In genomic region chr8:86765155-86765554, GRCm38 (mm10) we compare ENCODE assay signal across 19 mouse cellular contexts. TPM values are rescaled to one million over a fixed set of nuclear protein-coding genes. Genes with fewer than 3 reads are reported as not detected.
DNase-seq lines count a peak whose midpoint lies in the region; ATAC-seq lines count a peak whose summit lies in the region.
"Had no signal": no experiment of that assay in that cellular context is flagged by ENCODE, and none has a peak within 500 bp of the region (broad histone marks: within the 10 kb centered on the region; RNA-seq: fewer than 3 reads in every experiment).

No protein-coding gene starts in this region.

- ATAC-seq in megakaryocyte-erythroid progenitor cell, adult 5-6 weeks (replicated peaks; ENCODE audit: low FRiP score, low TSS enrichment, poor library complexity, severe bottlenecking): peak; percentile 92
- ATAC-seq in midbrain, embryonic 14.5 days (ENCODE audit: low FRiP score, low TSS enrichment): no peak
- ATAC-seq in neural tube, embryonic 15.5 days (ENCODE audit: low FRiP score): no peak
- ATAC-seq in forebrain, embryonic 16.5 days: no peak
- ATAC-seq: midbrain, embryonic 16.5 days; Patski had no signal

- no peaks in the 10 kb centered on the region for H3K36me3 ChIP-seq in midbrain, embryonic 14.5 days (ENCODE audit: control insufficient read depth, insufficient read depth, low read length)
- no peaks in the 10 kb centered on the region for H3K36me3 ChIP-seq in neural tube, embryonic 15.5 days
- no peaks in the 10 kb centered on the region for H3K36me3 ChIP-seq in forebrain, embryonic 16.5 days (ENCODE audit: control insufficient read depth, insufficient read depth)
- H3K36me3 ChIP-seq: forebrain, embryonic 10.5 days; neural tube, embryonic 13.5 days had no signal

- no peak overlapping the region for H3K27ac ChIP-seq in midbrain, embryonic 14.5 days (replicated peaks; ENCODE audit: low read depth, low read length)
- H3K27ac ChIP-seq in neural tube, embryonic 15.5 days (replicated peaks): no peak overlapping the region
- H3K27ac ChIP-seq in forebrain, embryonic 16.5 days (ENCODE audit: low read length): no peak overlapping the region
- H3K27ac ChIP-seq: forebrain, embryonic 10.5 days; kidney, postnatal 0 days; neural tube, embryonic 13.5 days had no signal

- no peak overlapping the region for H3K4me3 ChIP-seq in midbrain, embryonic 14.5 days (replicated peaks; ENCODE audit: low read depth, low read length)
- no peak overlapping the region for H3K4me3 ChIP-seq in neural tube, embryonic 15.5 days (replicated peaks)
- H3K4me3 ChIP-seq in forebrain, embryonic 16.5 days (replicated peaks; ENCODE audit: low read length): no peak overlapping the region
- H3K4me3 ChIP-seq: forebrain, embryonic 10.5 days; neural tube, embryonic 13.5 days had no signal

- H3K9ac ChIP-seq in midbrain, embryonic 14.5 days (replicated peaks; ENCODE audit: low read length): no peak overlapping the region
- H3K9ac ChIP-seq in neural tube, embryonic 15.5 days (replicated peaks): no peak overlapping the region
- H3K9ac ChIP-seq in forebrain, embryonic 16.5 days (replicated peaks; ENCODE audit: low read depth, low read length): no peak overlapping the region
- H3K9ac ChIP-seq: neural tube, embryonic 13.5 days had no signal

- no peaks in the 10 kb centered on the region for H3K9me3 ChIP-seq in midbrain, embryonic 14.5 days (ENCODE audit: control insufficient read depth, low read length)
- no peaks in the 10 kb centered on the region for H3K9me3 ChIP-seq in neural tube, embryonic 15.5 days (replicated peaks)
- H3K9me3 ChIP-seq in forebrain, embryonic 16.5 days (ENCODE audit: control insufficient read depth, low read length): no peaks in the 10 kb centered on the region
- H3K9me3 ChIP-seq: forebrain, embryonic 10.5 days; neural tube, embryonic 13.5 days had no signal

- H3K27me3 ChIP-seq in midbrain, embryonic 14.5 days (ENCODE audit: control insufficient read depth, insufficient read depth, low read length): no peaks in the 10 kb centered on the region
- no peaks in the 10 kb centered on the region for H3K27me3 ChIP-seq in neural tube, embryonic 15.5 days (replicated peaks)
- no peaks in the 10 kb centered on the region for H3K27me3 ChIP-seq in forebrain, embryonic 16.5 days (replicated peaks; ENCODE audit: control insufficient read depth, insufficient read depth, low read length)
- H3K27me3 ChIP-seq: CH12.LX; neural tube, embryonic 13.5 days; Patski had no signal

- H3K4me1 ChIP-seq in midbrain, embryonic 14.5 days (ENCODE audit: control insufficient read depth, insufficient read depth, low read length): no peaks in the 10 kb centered on the region
- H3K4me1 ChIP-seq in neural tube, embryonic 15.5 days: 0 out of 2 replicates have a peak, but pooled peaks cover 3% of the 10 kb centered on the region
- H3K4me1 ChIP-seq in forebrain, embryonic 16.5 days (replicated peaks; ENCODE audit: control insufficient read depth, insufficient read depth, low read length): no peaks in the 10 kb centered on the region
- H3K4me1 ChIP-seq: forebrain, embryonic 10.5 days; neural tube, embryonic 13.5 days had no signal

- no peak overlapping the region for H3K4me2 ChIP-seq in midbrain, embryonic 14.5 days (ENCODE audit: low read length)
- no peak overlapping the region for H3K4me2 ChIP-seq in neural tube, embryonic 15.5 days
- no peak overlapping the region for H3K4me2 ChIP-seq in forebrain, embryonic 16.5 days (ENCODE audit: low read length)
- H3K4me2 ChIP-seq: neural tube, embryonic 13.5 days had no signal

- DNase-seq in B cell, adult 2 months: peak; percentile 61 to 64
- DNase-seq in ZHBTc4 (ENCODE audit: low read depth, low spot score) (peak; percentile 66), liver (peak; percentile 79)
- DNase-seq in cerebellum, postnatal 4 days (ENCODE audit: low spot score in 2 of 2): no peak
- DNase-seq in midbrain, embryonic 14.5 days: no peak
- DNase-seq: adrenal gland, adult 2 months; cerebellum, postnatal 10 days; heart, postnatal 36 days; lung, adult 18-20 months; lung, postnatal 4 days had no signal

- WGBS in midbrain, embryonic 14.5 days: 91% methylated on average over 10 of the region's 10 CpGs
- 92% methylated on average over 10 of the region's 10 CpGs for WGBS in neural tube, embryonic 15.5 days
- 91% methylated on average over 10 of the region's 10 CpGs for WGBS in forebrain, embryonic 16.5 days

RNA-seq across cellular contexts. Expression of gene Siah1a, which starts 19.4 kb away (rescaled TPM):
- total RNA-seq in megakaryocyte-erythroid progenitor cell, adult 5-6 weeks (2014; fragmentation: Nextera tagmentation): 17.6 and 20.8 TPM in 2 replicates
- total RNA-seq in megakaryocyte-erythroid progenitor cell, adult 5-6 weeks (2017): 24.7 and 32.5 TPM in 2 replicates
- polyA plus RNA-seq in midbrain, embryonic 14.5 days (2014; fragmentation: Nextera tagmentation; extraction: Ambion mirVana): 105 and 107 TPM in 2 replicates
- polyA plus RNA-seq in neural tube, embryonic 15.5 days (2015; fragmentation: Nextera tagmentation; extraction: Ambion mirVana): 62.9 and 67.9 TPM in 2 replicates
- polyA plus RNA-seq in forebrain, embryonic 16.5 days (2015; fragmentation: Nextera tagmentation; extraction: Ambion mirVana): 94.9 and 119 TPM in 2 replicates

RNA-seq across cellular contexts. Expression of gene Gm10638, which starts 19.7 kb away (rescaled TPM):
- not detected in 2 replicates for total RNA-seq in megakaryocyte-erythroid progenitor cell, adult 5-6 weeks (2014; fragmentation: Nextera tagmentation)
- 4.9 TPM in 1 of 2 replicates, not detected in the other for total RNA-seq in megakaryocyte-erythroid progenitor cell, adult 5-6 weeks (2017)
- 5.7 and 7.0 TPM in 2 replicates for polyA plus RNA-seq in midbrain, embryonic 14.5 days (2014; fragmentation: Nextera tagmentation; extraction: Ambion mirVana)
- 5.5 and 5.9 TPM in 2 replicates for polyA plus RNA-seq in neural tube, embryonic 15.5 days (2015; fragmentation: Nextera tagmentation; extraction: Ambion mirVana)
- 6.8 and 8.7 TPM in 2 replicates for polyA plus RNA-seq in forebrain, embryonic 16.5 days (2015; fragmentation: Nextera tagmentation; extraction: Ambion mirVana)

Comparison
In these comparisons a context has a peak if more than half of its experiments do, and no peak if none do; other contexts are left out.
1. DNase-seq: peak in B cell, adult 2 months (2 of 2), ZHBTc4 (single experiment) and liver (single experiment); none in cerebellum, postnatal 4 days (0 of 2) and midbrain, embryonic 14.5 days (single experiment).